Mouse (Mus musculus) kidney, postnatal 0 days (tissue): ENCODE results near the gene Ccnt1. TPM values are rescaled to one million over a fixed set of nuclear protein-coding genes. Genes with fewer than 3 reads are reported as not detected.
"Not testable (repeated sequence)": the region's sequence is repeated elsewhere in the genome, so short reads cannot be mapped to it uniquely, and the experiment has no call there.

Experiments used
- ATAC-seq: fragments of 200-750 bp; cut with Nextera tagmentation; replicated peaks from 2 replicates; pipeline ENCODE4 v1.8.0; 2017; ENCODE audit warnings: low read depth, moderate number of reproducible peaks, moderate TSS enrichment, moderate library complexity; ENCODE audit not compliant: low FRiP score
- DNase-seq: peaks from one replicate; pipeline ENCODE4 v3.0.0-alpha.2; 2016; ENCODE audit warnings: low spot score
- H3K27ac ChIP-seq: fragments of 300-500 bp; sonication (generic); 2 replicates; pipeline ENCODE4 v1.5.1; 2014; ENCODE audit warnings: mild to moderate bottlenecking
- H3K27me3 ChIP-seq: fragments of 300-500 bp; sonication (generic); 2 replicates; pipeline ENCODE4 v1.6.1; 2014; ENCODE audit warnings: low read length, mixed read lengths; ENCODE audit not compliant: insufficient read depth
- H3K36me3 ChIP-seq: fragments of 300-500 bp; sonication (generic); 2 replicates; pipeline ENCODE4 v1.6.1; 2014; ENCODE audit warnings: low read length, mixed read lengths; ENCODE audit not compliant: insufficient read depth
- H3K4me1 ChIP-seq: fragments of 300-500 bp; sonication (generic); replicated peaks from 2 replicates; pipeline ENCODE4 v1.6.1; 2014; ENCODE audit warnings: antibody characterized with exemption, low read length, mixed read lengths; ENCODE audit not compliant: insufficient read depth
- H3K4me2 ChIP-seq: fragments of 300-500 bp; sonication (generic); 2 replicates; pipeline ENCODE4 v1.6.1; 2014; ENCODE audit warnings: mild to moderate bottlenecking, low read length, moderate library complexity, mixed read lengths
- H3K4me3 ChIP-seq: fragments of 300-500 bp; sonication (generic); replicated peaks from 2 replicates; pipeline ENCODE4 v1.5.1; 2014; ENCODE audit warnings: low read depth, low read length
- H3K9ac ChIP-seq: fragments of 300-500 bp; sonication (generic); 2 replicates; pipeline ENCODE4 v1.6.1; 2014; ENCODE audit warnings: low read depth, low read length
- H3K9me3 ChIP-seq: fragments of 300-500 bp; sonication (generic); replicated peaks from 2 replicates; pipeline ENCODE4 v1.6.1; 2016; ENCODE audit warnings: low read length, inconsistent platforms, mixed read lengths
- CTCF ChIP-seq: IDR thresholded peaks from 2 replicates; pipeline ENCODE4 v1.5.1; 2016; ENCODE audit warnings: antibody characterized with exemption, low read depth, mild to moderate bottlenecking, moderate library complexity
- WGBS: fragments of 180-500 bp; shearing (Covaris S2); extraction: QIAGEN DNeasy Blood & Tissue Kit; methylation state at CpG from one replicate; pipeline ENCODE4 v1.1.7; 2014; 5-methylcytosine and 5-hydroxymethylcytosine counted together
- polyA plus RNA-seq: library from polyadenylated mRNA; unstranded; fragments of >200 nt; fragmentation: Nextera tagmentation; extraction: Ambion mirVana; gene quantifications from 2 replicates; pipeline ENCODE4 v1.2.1, GENCODE M21; 2015

Ccnt1 gene
- polyA plus RNA-seq, 1 experiment from 2014 or later = 42.3 TPM

GRCm38 (mm10) chr15:98528066-98528563 is 42.6 kb downstream of the Ccnt1 start:
- H3K27ac ChIP-seq = no peak overlapping the region
- 78% methylated on average over 5 of the region's 5 CpGs for WGBS

GRCm38 (mm10) chr15:98527056-98527771 is 43.5 kb downstream of the Ccnt1 start:
- Histone ChIP-seq H3K36me3 (peaks cover 58% of the 10 kb centered on the region), H3K9ac (no peak overlapping the region), H3K27ac (no peak overlapping the region), H3K4me2 (no peak overlapping the region), H3K27me3 (no peaks in the 10 kb centered on the region), H3K4me3 (no peak overlapping the region), H3K9me3 (no peaks in the 10 kb centered on the region), H3K4me1 (peaks cover under 1% of the 10 kb centered on the region; the same call in 1 of the 2 replicates)
- no peak for ATAC-seq
- TF ChIP-seq CTCF = no peak
- DNase-seq = no peak
- 90% methylated on average over 5 of the region's 5 CpGs for WGBS

More at GRCm38 (mm10) chr15:98528066-98528563, 42.6 kb downstream of the Ccnt1 start:
- H3K4me1 ChIP-seq = peaks cover 10% of the 10 kb centered on the region; the same call in 1 of the 2 replicates
- no peak overlapping the region for H3K9ac ChIP-seq
- no peaks in the 10 kb centered on the region for H3K27me3 ChIP-seq
- peaks cover 49% of the 10 kb centered on the region for H3K36me3 ChIP-seq
- H3K4me3 ChIP-seq = no peak overlapping the region
- H3K9me3 ChIP-seq = no peaks in the 10 kb centered on the region
- DNase-seq = no peak
- no peak for ATAC-seq
- no peak overlapping the region for H3K4me2 ChIP-seq
- no peak for TF ChIP-seq CTCF

- whole genome bisulfite sequencing = 79% methylated on average over 5 of the region's 5 CpGs
- no peak for TF ChIP-seq CTCF
- no peak for ATAC-seq
These were observed 44.7 kb downstream of the Ccnt1 start for GRCm38 (mm10) chr15:98526057-98526456.

DNA sequence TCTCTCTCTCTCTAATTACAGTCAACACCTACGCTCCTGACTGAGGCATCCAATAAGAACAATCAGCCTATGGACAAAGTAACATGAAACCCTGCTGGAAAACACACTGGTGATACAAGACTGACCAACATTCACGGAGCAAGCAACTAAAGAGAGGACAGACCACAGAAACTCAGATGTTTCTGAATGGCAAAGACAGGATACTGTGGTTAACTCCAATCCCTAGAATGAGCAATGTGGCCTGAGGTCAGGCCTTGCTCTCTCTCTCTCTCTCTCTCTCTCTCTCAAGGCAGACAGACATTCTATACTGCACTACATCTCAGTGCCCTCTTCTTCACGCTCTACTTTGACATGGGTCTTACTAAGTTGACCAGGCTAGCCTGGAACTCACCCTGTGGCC is 49.5 kb downstream of the Ccnt1 start:
- no peak for TF ChIP-seq CTCF
- H3K27me3 ChIP-seq = no peaks in the 10 kb centered on the region
- no peak overlapping the region for H3K4me2 ChIP-seq
- peaks cover 57% of the 10 kb centered on the region for H3K36me3 ChIP-seq
- no peak overlapping the region for H3K27ac ChIP-seq
- WGBS = 64% methylated on average over 3 of the region's 3 CpGs
- no peak overlapping the region for H3K9ac ChIP-seq
- DNase-seq (no peak), ATAC-seq (no peak)
- H3K9me3 ChIP-seq = no peaks in the 10 kb centered on the region
- H3K4me1 ChIP-seq = no peaks in the 10 kb centered on the region
- H3K4me3 ChIP-seq = no peak overlapping the region

More at GRCm38 (mm10) chr15:98526057-98526456, 44.7 kb downstream of the Ccnt1 start:
- no peak for DNase-seq
- H3K27me3 ChIP-seq = no peaks in the 10 kb centered on the region
- H3K9me3 ChIP-seq = no peaks in the 10 kb centered on the region
- H3K27ac ChIP-seq = no peak overlapping the region
- H3K36me3 ChIP-seq = peaks cover 64% of the 10 kb centered on the region
- H3K4me2 ChIP-seq = no peak overlapping the region
- H3K4me1 ChIP-seq = no peaks in the 10 kb centered on the region
- H3K9ac ChIP-seq = no peak overlapping the region
- H3K4me3 ChIP-seq = no peak overlapping the region

- Histone ChIP-seq H3K4me1 (no peaks in the 10 kb centered on the region), H3K4me2 (no peak overlapping the region), H3K36me3 (peaks cover 35% of the 10 kb centered on the region), H3K27ac (no peak overlapping the region), H3K9me3 (no peaks in the 10 kb centered on the region), H3K27me3 (no peaks in the 10 kb centered on the region), H3K4me3 (no peak overlapping the region), H3K9ac (no peak overlapping the region)
- DNase-seq (peak; percentile 57), ATAC-seq (no peak)
- peak; percentile 92 for TF ChIP-seq CTCF
- WGBS = 64% methylated on average over 16 of the region's 16 CpGs
These were observed 53.1 kb downstream of the Ccnt1 start for GRCm38 (mm10) chr15:98517380-98518355.

DNA sequence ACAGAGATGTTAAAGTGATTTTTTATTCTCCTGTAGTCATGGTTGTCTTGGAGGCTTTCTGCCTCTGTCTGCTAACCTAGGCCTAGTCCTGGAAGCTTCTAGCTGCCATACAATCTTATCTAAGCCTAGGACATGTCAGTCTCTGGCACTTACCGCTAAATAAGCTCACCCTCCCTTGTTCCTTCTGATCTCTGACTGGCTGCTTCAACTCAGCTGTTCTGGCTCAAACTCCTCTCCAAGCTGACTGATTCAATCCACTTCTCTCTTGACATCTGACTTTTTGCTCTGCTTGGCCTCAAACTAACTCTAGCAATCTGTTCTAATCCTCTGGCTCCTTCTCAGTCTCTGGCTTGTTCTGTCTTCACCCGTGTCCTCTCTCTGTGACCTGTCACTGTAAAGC is 55.9 kb downstream of the Ccnt1 start:
- not testable (repeated sequence) for ATAC-seq, H3K4me3 ChIP-seq, H3K4me2 ChIP-seq, H3K4me1 ChIP-seq, H3K27ac ChIP-seq, H3K27me3 ChIP-seq, H3K9ac ChIP-seq, H3K9me3 ChIP-seq, DNase-seq
- 80% methylated on average over 2 of the region's 2 CpGs for WGBS
- H3K36me3 ChIP-seq = peaks cover 12% of the 10 kb centered on the region; the same call in 1 of the 2 replicates
